Mouse (Mus musculus) heart, adult 9 months (tissue): Measurements from ENCODE around the gene Sgta.
A peak's percentile ranks its signal among the peaks of the same experiment; 100 is the strongest.

Experiments
- DNase-seq, 2 experiments: peaks; one replicate each; pipeline ENCODE4 v3.0.0; 2022; ENCODE audit warnings: low spot score in 2 of 2

Gene Sgta

DNA sequence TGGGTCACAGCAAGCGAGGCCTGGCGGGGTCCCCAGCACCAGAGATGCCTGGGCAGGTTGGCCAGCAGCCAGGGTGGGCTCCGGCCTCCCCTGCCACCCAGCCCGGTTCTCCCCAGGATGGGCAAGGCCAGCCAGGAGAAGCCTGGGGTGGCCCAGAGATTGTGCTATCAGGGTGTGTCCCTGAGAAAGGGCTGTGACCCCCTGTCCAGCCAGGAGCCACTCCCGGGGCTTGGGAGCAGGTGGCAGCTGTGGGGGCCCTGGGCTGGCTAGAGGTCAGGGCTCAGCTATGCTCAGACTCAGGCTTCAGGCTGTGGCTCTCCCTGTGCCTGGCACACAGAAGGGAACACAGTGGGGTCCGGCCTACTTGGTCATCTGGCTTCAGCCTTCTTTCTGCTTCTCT is 40.3 kb downstream of the Sgta start:
- no peak for DNase-seq

DNA sequence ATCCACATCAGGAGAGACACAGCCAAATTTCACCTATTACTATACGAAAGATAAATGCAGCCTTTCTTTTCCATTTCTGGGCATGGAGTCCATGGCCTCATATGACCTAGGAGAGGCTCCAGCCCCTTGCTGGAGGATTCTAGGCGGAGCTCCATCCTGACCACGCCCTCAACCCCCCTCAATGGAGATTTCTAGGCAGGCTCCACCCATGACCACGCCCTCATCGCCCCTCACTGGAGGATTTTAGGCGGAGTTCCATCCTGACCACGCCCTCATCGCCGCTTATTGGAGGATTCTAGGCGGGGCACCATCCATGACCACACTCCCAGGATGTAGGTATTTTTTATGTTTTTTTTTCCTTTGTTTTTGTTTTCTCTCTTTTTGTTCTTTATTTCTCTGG is 41.7 kb downstream of the Sgta start:
- no peak for DNase-seq

DNA sequence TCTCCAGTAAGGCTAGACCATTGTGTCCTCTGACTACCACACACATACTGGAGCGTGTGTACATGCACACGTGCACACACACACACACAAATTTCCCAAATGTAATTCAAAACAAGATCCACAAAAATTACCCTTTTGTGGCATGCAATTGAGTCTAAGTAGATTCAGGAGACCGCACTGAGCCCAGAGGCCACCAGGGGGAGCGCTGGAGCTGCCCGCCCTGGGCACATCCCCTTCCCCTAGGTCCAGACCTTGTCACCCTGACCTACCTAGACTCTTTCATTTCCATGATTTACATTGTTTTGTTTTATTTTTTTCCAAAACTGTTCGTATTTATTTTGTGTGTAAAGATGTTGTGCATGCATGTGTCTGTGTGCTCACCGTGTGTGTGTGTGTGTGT is 43.3 kb downstream of the Sgta start:
- DNase-seq: peak in 1 of 2 experiments; percentile 45

DNA sequence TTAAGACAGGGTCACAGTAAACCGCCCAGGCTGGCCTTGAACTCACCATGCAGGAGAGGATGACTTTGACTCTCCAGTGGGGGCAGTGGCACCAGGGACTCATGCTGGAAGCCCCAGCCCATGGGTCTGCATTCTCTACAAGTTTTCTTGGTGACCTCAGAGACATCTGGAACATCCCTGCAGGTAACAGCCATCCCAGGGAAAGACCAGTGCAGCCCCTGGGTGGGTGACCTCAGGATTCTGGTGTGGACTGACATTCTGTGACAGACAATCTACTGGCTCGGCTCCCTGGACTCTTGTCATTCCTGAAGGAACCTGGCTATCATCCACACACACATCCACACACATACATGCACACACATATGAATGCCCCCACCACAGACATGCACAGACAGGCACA is 44.3 kb downstream of the Sgta start:
- DNase-seq: no peak

DNA sequence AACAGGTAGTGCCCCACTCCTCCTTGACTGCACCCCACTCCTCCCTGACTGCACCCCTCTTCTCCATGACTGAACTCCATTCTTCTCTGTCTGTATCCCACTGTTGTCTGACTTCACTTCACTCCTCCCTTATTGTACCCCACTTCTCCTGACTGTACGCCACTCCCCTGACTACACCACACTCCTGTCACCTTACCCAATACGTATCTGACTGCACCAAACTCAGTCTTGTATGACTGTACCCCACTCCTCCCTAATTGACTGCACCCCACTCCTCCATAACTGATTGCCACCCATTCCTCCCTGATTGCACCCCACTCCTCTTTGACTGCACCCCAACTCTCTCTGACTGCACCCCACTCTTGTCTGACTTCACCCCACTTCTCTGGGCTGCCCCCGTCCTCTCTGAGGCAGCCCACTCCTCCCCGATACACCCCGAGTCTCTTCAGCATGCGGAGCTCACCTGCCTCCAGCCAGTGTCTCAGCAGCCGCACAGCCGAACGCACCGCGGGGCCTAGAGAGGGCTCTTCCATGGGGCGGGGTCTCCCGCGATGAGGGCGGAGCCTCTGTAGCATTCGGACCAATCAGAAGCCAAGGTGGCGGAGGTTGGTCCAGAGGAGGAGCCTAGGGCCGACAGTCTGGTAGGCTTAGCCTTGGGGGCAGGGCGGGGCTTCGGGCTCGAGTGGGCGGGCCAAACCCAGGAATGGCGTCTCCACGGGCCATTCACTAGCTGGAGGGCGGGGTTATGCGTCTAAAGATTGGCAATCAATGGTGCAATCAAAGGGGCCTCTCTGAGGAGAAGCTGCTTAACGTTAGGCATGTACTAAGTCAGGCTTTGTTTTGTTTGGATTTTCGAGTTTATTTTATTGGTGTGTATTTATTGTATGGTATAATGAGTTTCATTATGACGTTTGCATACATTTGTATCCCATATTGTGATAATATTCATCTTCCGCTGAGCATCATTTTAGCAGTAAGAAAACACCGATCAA is 45.3 kb downstream of the Sgta start, which contains the start of gene Gng7:
Gene Gng7, minus strand, starts transcription at position 553 of the 992 bp plus-strand sequence.
- peak; percentile 86 to 89 for DNase-seq

DNA sequence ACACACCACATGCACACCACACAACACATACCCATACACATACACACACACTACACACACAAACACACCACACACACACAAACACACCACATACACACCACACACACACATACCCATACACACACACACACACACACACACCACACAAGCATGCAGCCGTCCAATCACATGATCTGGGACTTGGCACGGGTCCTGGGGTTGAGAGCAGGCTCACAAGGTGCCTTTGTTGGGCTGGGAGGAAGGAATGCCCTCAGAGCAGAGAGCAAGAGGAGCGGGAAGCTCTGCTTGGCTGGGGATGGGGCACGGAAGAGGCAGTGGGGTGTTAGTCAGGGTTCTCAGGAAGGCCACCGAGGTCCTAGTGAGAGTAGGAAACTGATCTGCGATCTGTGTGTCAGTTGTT is 49.1 kb downstream of the Sgta start:
- no peak for DNase-seq

DNA sequence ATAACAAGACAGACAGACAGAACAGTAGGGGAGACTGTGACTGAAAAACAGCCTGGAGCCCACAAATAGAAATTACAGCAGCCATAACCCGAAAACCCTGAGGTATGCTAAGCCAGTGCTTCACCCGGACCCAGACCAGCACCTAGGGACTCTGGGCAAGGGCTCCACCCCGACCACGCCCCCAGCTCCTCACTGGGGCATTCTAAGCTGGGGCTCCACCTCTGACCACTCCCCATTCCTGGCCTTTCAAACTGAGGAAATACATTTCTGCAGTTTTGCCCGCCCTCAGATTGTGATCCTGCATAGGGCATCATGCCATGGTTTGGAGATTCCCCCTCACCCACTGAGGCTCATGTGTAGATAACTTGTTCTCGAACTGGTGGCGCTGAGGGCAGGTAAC is 52.7 kb downstream of the Sgta start:
- no peak for DNase-seq

DNA sequence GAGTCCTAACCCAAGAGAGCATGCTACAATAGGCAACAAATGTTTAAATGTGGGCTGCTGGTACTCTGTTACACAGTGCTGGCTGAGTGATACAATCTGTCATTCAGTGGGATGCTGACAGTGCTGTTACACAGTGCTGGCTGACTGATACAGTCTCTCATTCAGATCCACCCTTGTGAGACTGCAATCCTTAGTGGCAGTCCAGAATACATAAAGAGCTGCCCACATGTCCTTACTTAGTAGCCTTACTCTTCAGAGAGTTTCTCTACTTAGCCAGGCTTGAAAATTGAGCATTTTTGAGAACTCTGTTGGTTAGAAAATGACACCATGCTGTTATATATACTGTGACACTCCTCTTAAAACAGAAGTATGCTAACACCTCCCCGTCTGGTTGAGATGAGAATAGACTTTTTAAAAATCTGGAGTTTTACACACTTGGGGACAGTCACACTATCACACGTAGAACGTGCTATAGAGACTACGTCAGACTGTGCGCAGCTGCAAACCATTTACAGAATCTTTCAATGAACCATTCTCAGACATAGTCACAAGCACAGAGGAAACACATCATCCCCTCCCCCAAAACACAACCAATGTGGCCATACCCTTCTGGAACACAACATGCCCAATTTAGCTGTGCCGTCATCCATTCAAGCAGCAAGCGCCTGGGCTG is 53.8 kb downstream of the Sgta start:
- no peak for DNase-seq

DNA sequence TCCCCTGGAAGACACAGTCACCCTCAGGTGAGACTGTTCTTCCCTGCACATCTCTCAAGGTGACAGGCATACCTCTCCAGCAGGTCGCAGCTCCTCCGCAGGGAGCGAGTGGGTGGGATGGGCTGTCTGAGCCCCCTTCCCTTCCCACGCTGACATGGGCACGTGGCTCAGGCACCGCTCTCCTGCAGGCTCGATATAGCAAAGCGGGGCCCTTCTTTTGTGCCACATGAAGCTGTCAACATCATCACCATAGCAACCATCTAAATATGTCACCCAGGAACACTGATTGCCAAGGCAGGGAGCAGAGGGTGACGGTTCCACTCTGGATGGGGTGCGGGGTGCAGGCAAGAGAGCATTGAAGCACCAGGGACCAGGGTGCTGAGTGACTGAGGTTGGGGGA is 58.8 kb downstream of the Sgta start:
- no peak for DNase-seq

DNA sequence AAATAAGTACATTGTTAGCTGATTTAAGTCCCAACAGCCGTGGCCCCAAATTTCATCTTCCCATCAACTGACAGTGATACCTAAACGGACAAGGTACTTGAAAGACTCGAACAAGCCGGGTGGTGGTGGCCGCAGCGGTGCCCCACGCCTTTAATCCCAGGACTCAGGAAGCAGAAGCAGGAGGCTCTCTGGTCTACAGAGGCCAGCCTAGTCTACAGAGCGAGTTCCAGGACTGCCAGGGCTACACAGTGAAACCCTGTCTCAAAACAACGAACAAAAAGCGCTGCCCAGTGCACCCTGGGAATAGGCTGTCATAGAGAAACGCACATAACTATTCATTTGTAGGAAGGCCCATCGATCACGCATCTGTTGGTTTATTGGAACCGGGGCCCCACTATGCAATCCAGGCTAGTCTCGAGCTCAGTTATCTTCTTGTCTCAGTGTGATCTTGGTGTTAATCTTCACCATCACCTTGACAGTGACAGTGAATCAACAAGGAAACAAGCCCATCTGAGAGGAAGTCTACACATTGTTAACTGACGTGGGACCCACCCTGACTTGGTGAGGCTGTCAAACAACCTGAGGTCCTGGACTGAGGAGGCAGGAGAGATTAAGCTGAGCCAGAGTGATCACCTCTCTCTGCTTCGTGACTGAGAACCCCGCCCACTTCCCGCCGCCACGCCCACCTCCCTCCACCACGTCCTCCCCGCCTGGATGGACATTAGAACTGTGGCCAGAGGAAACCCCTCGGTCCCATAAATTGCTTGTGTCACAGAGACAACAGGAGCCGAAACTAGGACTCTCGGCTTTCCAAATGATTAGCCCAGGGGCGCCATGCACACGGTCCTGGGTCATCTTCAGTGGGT is 59.6 kb downstream of the Sgta start:
- no peak for DNase-seq

DNA sequence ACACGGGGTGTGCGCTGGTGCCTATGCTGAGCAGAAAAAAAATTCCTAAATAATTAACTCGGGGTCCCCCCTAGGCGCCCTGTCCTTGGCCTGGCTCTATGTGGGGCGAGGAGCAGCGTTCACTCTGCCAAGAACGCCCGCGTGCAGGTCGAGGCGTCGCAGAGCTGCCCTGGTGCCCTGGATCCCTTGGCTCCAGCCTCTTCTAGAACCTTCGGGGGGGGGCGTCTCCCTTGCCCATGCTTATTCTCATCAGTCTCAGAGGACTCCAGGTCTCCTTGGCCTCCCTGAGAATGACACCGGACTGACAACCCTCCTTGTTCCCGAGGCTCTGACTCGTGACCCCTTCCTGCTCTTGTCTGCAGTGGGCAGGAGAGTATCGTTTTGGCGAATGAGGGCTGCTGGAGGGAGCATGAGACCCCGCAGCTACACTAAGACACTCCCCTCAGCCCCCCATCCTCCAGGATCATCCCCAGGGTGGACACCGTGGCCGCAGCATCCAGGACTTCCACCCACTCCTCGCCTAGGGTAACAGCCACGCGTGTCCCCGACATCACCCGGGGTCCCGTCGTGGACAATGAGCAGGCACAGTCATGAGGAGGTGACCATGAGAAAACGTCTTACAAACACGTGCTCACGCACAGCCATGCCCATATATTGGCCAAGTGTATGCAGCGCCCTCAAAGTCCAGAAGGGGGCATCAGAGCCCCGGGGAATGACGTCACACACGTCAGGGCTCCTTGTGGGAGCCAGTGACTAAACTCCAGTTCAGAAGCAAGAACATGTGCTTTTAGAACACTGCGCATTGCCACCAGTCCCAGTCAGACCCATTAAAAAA is 60.4 kb downstream of the Sgta start:
- DNase-seq: peak; percentile 69 to 81

DNA sequence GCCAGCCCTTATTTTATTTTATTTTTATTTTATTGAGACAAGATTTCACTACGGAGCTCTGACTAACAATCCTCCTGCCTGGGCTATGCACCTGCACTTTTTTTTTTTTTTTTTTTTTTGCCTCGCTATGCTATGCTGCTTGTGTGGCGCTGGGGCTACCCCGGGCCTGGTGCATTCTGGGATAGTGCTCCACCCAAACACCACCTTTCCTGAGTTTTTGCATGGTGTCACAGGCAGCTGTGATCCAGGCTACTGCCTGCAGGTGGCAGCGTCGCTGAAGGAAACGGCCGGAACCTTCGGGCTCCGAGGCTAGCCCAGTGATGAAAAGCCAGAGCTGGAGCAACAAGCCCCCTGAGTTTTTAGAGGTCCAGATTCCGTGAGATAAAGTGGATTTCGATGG is 61.2 kb downstream of the Sgta start:
- no peak for DNase-seq

DNA sequence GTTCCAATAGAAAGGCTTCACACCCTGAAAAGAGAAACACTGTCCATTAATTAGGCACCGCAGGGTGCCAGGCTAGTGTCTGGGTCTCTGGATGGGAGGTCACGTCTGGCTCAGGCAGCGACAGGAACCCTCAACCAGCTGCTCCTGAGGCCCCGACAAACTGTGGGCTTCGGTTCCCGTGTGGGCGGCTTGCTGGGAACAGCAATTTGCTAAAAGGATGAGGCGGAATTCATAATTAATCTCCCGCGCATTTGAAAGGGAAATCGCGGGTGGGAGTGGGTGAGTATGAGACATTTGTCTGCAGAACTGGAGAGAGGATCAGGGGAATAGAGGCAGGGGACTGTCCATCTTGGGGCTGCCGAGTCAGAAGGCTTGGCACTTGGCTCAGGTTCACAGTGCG is 62.0 kb downstream of the Sgta start:
- no peak for DNase-seq

DNA sequence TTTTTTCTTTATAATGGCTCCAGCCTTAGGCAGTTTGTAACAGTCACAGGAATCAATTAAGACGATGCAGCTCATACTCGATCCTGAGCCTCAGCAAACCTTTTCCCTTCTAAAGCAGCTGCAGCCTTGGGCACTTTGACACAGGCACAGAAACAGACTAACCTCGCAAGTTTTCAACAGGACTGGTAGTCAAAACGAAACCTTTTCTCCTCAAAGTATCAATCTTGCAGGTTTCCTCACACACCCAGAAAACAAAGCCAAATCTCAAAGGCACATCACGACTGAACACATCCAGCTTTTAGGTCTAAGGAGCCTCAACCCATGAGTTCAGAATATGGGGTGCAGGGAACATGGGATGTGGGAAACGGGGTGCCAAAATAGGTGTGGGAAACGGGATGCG is 62.6 kb downstream of the Sgta start:
- DNase-seq: no peak

DNA sequence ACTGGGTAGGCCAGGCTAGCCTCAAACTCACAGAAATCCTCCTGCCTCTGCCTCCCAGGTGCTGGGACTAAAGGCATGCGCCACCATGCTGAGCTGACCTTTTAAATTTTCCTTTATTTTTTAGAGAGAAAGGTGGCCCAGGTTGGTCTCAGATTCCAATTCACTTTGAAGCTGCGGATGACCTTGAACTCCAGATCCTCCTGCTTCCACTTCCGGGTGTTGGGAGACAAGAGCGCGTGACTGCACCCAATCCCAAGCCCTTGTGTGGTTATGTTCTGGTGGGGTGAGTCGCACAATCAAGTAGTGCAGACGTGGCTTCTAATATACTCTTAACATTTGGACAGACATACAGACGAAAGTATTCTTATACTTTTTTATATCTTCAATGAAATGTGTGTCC is 63.5 kb downstream of the Sgta start:
- no peak for DNase-seq

DNA sequence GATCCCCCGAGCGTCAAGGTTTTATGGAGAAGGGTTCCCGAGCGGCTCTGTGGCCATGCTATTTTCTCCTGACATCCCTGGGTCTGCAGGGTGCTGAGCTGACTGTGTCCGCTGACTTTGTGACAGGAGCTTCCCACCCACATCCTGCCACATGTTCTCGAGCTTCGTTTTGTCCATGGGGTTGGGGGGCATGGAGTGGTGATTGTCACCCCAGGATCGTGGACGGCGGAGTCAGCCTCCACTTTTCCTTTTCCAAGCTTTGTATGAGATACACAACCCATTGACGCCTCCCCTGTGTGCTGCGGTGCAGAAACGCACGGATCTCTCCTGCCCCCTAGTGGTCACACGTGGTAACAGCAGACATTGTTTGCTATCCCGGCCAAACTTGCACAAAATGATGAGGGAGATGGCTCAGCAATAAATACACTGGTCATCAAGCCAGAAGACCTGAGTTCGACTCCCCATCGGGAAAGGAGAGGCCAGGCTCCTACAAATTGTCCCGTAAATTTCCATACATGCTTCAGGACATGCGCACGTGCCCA is 64.8 kb downstream of the Sgta start:
- peak; percentile 50 to 72 for DNase-seq

DNA sequence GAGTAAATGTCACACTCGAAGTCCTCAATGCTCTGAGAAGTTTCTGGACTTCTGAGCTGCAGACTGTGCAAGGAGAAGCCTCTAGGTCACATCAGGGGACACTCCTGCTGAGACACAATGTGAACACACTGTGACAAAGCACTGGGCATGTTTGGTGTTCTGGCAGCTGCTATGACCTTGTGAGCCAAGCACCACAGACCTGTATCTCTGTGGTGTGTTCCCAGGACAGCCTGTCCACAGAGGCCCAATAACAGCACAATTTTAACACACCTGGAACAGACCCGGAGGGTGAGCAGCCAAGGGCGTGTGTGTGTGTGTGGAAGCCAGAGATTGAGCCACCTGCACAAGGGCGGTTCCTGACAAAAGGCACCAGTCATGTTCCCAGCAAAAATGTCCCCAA is 65.4 kb downstream of the Sgta start:
- peak; percentile 43 to 66 for DNase-seq
